Mouse (Mus musculus): ENCODE measurements at regions not wholly inside any gene's neighbourhood (a gene's known extent, or its start where the extent isn't known, plus 50 kb on each side); places are given as distances from the start of the nearest gene placed in this dataset.

- H3K36me3 ChIP-seq (replicated peaks; ENCODE audit: low read length): no peaks in the 10 kb centered on the region
These were observed 175.4 kb downstream of the Ktn1 start for GRCm38 (mm10) chr14:47823696-47824095.

GRCm38 (mm10) chr14:47825446-47825956 is 177.3 kb downstream of the Ktn1 start:
- H3K36me3 ChIP-seq (replicated peaks; ENCODE audit: low read length): no peaks in the 10 kb centered on the region
- H3K27me3 ChIP-seq (replicated peaks): no peaks in the 10 kb centered on the region
- no peaks in the 10 kb centered on the region for H3K9me3 ChIP-seq
- no peak overlapping the region for H3K4me3 ChIP-seq (replicated peaks)
- no peaks in the 10 kb centered on the region for H3K4me1 ChIP-seq
- TF ChIP-seq GATA1 (IDR thresholded peaks at IDR 0.05; ENCODE audit: borderline replicate concordance, low read length) (no peak), FLI1 (IDR thresholded peaks at IDR 0.05; ENCODE audit: low read length) (no peak)

More at GRCm38 (mm10) chr14:47823696-47824095, 175.4 kb downstream of the Ktn1 start:
- Histone ChIP-seq H3K4me3 (replicated peaks) (no peak overlapping the region), H3K4me1 (no peaks in the 10 kb centered on the region), H3K9me3 (no peaks in the 10 kb centered on the region), H3K27me3 (replicated peaks) (no peaks in the 10 kb centered on the region)
- TF ChIP-seq GATA1 (IDR thresholded peaks at IDR 0.05; ENCODE audit: borderline replicate concordance, low read length): no peak
- no peak for TF ChIP-seq FLI1 (IDR thresholded peaks at IDR 0.05; ENCODE audit: low read length)

- no peak overlapping the region for H3K4me3 ChIP-seq (replicated peaks)
- no peaks in the 10 kb centered on the region for H3K36me3 ChIP-seq (replicated peaks; ENCODE audit: low read length)
- no peaks in the 10 kb centered on the region for H3K9me3 ChIP-seq
- no peaks in the 10 kb centered on the region for H3K4me1 ChIP-seq
- H3K27me3 ChIP-seq (replicated peaks): no peaks in the 10 kb centered on the region
- no peak for TF ChIP-seq FLI1 (IDR thresholded peaks at IDR 0.05; ENCODE audit: low read length)
- no peak for TF ChIP-seq GATA1 (IDR thresholded peaks at IDR 0.05; ENCODE audit: borderline replicate concordance, low read length)
These were observed 178.3 kb downstream of the Ktn1 start for GRCm38 (mm10) chr14:47826545-47826944.

GRCm38 (mm10) chr14:47827623-47828022 is 179.4 kb downstream of the Ktn1 start:
- Histone ChIP-seq H3K27me3 (replicated peaks) (no peaks in the 10 kb centered on the region), H3K9me3 (no peaks in the 10 kb centered on the region), H3K36me3 (replicated peaks; ENCODE audit: low read length) (no peaks in the 10 kb centered on the region), H3K4me1 (no peaks in the 10 kb centered on the region), H3K4me3 (replicated peaks) (no peak overlapping the region)
- TF ChIP-seq FLI1 (IDR thresholded peaks at IDR 0.05; ENCODE audit: low read length): no peak
- no peak for TF ChIP-seq GATA1 (IDR thresholded peaks at IDR 0.05; ENCODE audit: borderline replicate concordance, low read length)

- Histone ChIP-seq H3K4me3 (replicated peaks) (no peak overlapping the region), H3K36me3 (replicated peaks; ENCODE audit: low read length) (no peaks in the 10 kb centered on the region), H3K4me1 (no peaks in the 10 kb centered on the region), H3K9me3 (peaks cover 11% of the 10 kb centered on the region; the same call in 1 of the 2 replicates), H3K27me3 (replicated peaks) (no peaks in the 10 kb centered on the region)
- TF ChIP-seq GATA1 (IDR thresholded peaks at IDR 0.05; ENCODE audit: borderline replicate concordance, low read length): no peak
- TF ChIP-seq FLI1 (IDR thresholded peaks at IDR 0.05; ENCODE audit: low read length): no peak
These were observed 185.4 kb downstream of the Ktn1 start for GRCm38 (mm10) chr14:47833696-47834095.

GRCm38 (mm10) chr14:47835408-47835807 is 187.2 kb downstream of the Ktn1 start:
- H3K27me3 ChIP-seq (replicated peaks): no peaks in the 10 kb centered on the region
- H3K36me3 ChIP-seq (replicated peaks; ENCODE audit: low read length): no peaks in the 10 kb centered on the region
- H3K4me1 ChIP-seq: no peaks in the 10 kb centered on the region
- H3K9me3 ChIP-seq: peaks cover 11% of the 10 kb centered on the region; the same call in 1 of the 2 replicates
- H3K4me3 ChIP-seq (replicated peaks): no peak overlapping the region
- no peak for TF ChIP-seq GATA1 (IDR thresholded peaks at IDR 0.05; ENCODE audit: borderline replicate concordance, low read length)
- no peak for TF ChIP-seq FLI1 (IDR thresholded peaks at IDR 0.05; ENCODE audit: low read length)

- Histone ChIP-seq H3K27me3 (replicated peaks) (no peaks in the 10 kb centered on the region), H3K4me3 (replicated peaks) (no peak overlapping the region), H3K36me3 (replicated peaks; ENCODE audit: low read length) (no peaks in the 10 kb centered on the region), H3K9me3 (peaks cover 11% of the 10 kb centered on the region; the same call in 1 of the 2 replicates), H3K4me1 (no peaks in the 10 kb centered on the region)
- no peak for TF ChIP-seq GATA1 (IDR thresholded peaks at IDR 0.05; ENCODE audit: borderline replicate concordance, low read length)
- no peak for TF ChIP-seq FLI1 (IDR thresholded peaks at IDR 0.05; ENCODE audit: low read length)
These were observed 191.4 kb downstream of the Ktn1 start for GRCm38 (mm10) chr14:47839493-47840215.

- no peaks in the 10 kb centered on the region for H3K27me3 ChIP-seq (replicated peaks)
- no peak for TF ChIP-seq FLI1 (IDR thresholded peaks at IDR 0.05; ENCODE audit: low read length)
- no peak for TF ChIP-seq GATA1 (IDR thresholded peaks at IDR 0.05; ENCODE audit: borderline replicate concordance, low read length)
- no peaks in the 10 kb centered on the region for H3K36me3 ChIP-seq (replicated peaks; ENCODE audit: low read length)
- no peaks in the 10 kb centered on the region for H3K4me1 ChIP-seq
- H3K9me3 ChIP-seq: no peaks in the 10 kb centered on the region
- H3K4me3 ChIP-seq (replicated peaks): no peak overlapping the region
These were observed 196.1 kb downstream of the Ktn1 start for GRCm38 (mm10) chr14:47844366-47844765.

GRCm38 (mm10) chr14:47848861-47849260 is 200.6 kb downstream of the Ktn1 start:
- no peaks in the 10 kb centered on the region for H3K4me1 ChIP-seq
- H3K27me3 ChIP-seq (replicated peaks): no peaks in the 10 kb centered on the region
- TF ChIP-seq FLI1 (IDR thresholded peaks at IDR 0.05; ENCODE audit: low read length): no peak
- no peak for TF ChIP-seq GATA1 (IDR thresholded peaks at IDR 0.05; ENCODE audit: borderline replicate concordance, low read length)
- H3K4me3 ChIP-seq (replicated peaks): no peak overlapping the region
- peaks cover 17% of the 10 kb centered on the region for H3K9me3 ChIP-seq
- no peaks in the 10 kb centered on the region for H3K36me3 ChIP-seq (replicated peaks; ENCODE audit: low read length)

- H3K4me1 ChIP-seq: no peaks in the 10 kb centered on the region
- TF ChIP-seq GATA1 (IDR thresholded peaks at IDR 0.05; ENCODE audit: borderline replicate concordance, low read length): no peak
- TF ChIP-seq FLI1 (IDR thresholded peaks at IDR 0.05; ENCODE audit: low read length): no peak
- H3K9me3 ChIP-seq: peaks cover 17% of the 10 kb centered on the region
- H3K27me3 ChIP-seq (replicated peaks): no peaks in the 10 kb centered on the region
- no peaks in the 10 kb centered on the region for H3K36me3 ChIP-seq (replicated peaks; ENCODE audit: low read length)
- H3K4me3 ChIP-seq (replicated peaks): no peak overlapping the region
These were observed 208.1 kb downstream of the Ktn1 start for GRCm38 (mm10) chr14:47856280-47856765.
